Mouse (Mus musculus) cerebellum, postnatal 25 days (tissue): ENCODE measurements around the gene Dpp4.

Source experiments
- DNase-seq, 2 experiments: peaks; one replicate each; pipeline ENCODE4 v3.0.0; 2021; ENCODE audit warnings: mixed read lengths in 2 of 2

Gene Dpp4

DNA sequence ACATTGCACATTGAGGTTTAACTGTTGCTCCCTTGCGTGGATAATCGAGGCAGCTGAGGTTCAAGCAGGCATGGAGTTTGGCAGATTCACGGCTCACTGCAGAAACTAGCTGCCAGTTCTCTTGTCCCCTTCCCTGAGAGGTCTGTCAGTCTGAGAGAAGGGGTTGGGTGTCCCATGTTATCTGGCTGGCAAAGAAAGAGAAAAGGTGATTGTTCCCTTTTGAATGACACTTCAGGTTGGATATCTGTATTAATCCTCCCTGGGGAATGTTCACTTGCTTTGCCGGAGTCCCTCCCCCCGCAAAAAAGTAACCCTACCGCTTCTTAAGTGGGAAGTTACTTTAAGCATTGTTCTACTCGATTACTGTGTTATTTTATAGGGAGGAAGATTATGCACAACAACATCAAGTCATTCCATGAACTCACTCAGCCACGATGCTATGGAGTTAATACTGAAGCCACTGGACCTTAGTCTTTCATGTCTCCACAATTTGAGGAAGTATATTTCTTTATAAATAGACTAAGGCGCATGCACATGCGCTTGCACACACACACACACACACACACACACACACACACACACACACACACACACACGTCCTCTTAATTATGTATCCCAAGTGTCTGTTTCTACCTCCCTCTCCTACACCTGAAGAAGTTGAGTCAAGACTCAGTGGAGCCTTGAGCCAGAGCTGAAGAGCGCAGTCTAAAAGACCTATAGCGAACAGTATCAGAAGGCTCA is at the start of gene Dpp4:
Gene Dpp4, minus strand, starts transcription at position 151 of the 741 bp plus-strand sequence.
- no peak for DNase-seq

DNA sequence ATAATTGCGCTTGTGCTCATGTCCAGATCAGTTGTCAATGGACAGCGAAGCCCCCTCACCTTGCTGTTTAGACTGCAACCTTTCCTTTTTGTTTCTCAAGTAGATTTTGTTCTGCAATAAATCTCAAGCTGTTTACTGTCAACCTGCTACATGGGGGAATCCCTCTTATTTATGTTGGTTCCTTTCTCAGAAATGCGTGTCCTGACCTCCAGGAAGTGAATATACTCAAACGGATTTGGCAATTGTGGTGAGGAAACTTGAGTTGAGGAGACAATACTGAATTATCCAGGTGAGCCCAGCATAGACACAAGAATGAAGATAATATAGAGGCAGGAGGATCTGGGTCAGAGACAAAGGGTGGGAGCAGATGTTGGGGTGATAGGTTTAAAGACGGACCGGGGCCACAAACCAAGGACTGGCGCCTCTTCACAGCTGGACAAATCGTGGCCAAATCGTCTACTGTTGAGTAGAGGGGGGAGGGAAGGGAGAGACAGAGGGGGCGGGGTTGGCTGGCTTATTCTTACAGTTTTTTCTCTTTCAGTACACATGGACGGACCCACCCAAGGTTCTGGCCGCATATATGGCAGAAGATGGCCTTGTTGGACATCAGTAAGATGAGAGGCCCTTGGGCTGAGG is 48.9 kb upstream of the Dpp4 start:
- no peak for DNase-seq

DNA sequence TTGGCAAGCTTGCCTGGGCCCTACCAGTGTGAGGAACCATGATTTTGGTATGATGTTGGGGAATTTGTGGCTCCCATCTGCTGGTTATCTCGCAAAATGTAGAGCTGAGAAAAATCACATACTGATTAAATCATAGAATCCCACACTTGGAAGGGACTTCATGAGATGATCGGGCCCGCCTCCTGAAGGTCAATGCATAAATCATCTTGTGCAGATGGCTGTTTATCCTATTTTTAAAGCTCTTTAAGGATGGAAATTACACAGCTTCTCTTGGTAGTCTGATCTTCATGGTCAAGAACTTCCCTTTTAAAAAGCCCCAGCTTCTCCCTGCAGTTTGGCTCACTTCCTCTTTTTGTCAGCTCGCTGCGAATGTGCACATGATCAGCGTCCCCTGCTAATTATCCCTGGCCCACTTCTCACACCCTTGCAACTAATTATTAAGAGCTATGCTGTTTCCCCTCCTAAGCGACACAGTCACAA is 48.2 kb upstream of the Dpp4 start:
- DNase-seq: no peak

GRCm38 (mm10) chr2:62459241-62460174 is 47.5 kb upstream of the Dpp4 start:
- no peak for DNase-seq

DNA sequence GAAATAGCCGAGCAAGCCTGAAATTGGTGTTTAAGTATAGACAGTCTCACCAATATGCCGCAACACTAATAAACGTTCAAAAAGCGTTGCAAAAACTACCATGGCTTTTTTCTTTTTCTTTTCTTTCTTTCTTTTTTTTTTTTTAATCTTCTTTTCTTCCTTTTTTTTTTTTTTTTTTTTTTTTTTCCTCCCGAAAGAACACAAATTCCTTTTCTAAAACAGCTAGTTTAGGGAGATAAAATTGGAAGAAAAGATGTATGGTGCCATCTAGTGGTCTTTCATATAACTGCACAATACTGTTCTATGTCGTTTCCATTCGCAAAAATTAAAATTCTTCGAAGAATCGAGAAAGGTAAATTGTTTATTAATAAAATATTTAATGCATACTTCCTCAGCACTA is 46.0 kb upstream of the Dpp4 start:
- DNase-seq: no peak

DNA sequence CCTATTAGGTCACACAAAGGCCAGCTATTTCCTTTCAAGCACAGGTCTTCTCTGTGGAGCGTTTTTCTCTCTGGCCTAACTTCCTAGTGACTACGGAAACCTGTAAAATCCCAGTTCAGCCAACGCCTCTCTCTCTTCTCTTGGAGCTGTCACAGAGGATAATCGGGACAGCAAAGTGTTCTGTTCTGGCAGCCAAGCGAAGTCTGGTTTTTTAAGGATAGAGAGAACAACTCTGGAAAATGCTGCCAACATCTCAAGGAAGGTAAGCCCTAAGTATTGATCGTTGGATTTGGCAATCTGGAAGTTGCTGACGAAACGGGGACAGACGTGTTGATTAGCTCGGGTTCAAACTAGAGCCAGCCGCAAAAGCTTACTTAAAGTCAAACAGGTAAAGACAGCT is 43.0 kb upstream of the Dpp4 start:
- no peak for DNase-seq

DNA sequence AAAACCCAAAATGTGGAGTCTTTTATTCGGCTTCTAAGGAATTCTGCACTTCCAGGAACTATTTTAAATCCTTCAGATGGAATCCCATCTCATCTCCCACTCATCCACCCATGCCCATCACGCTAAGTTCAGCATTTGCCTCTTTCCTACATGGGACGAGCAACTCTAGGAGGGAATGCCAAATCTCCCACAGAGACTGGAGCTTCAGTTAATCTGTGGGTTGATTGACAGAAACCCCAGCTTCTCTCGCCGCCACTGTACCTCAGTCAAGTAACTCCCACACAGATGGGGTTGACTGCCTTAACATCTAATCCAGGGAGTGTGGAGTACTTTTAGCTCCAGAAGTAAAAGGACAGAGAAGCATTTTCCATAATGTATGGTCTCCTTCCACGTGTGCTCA is 42.0 kb upstream of the Dpp4 start:
- no peak for DNase-seq

DNA sequence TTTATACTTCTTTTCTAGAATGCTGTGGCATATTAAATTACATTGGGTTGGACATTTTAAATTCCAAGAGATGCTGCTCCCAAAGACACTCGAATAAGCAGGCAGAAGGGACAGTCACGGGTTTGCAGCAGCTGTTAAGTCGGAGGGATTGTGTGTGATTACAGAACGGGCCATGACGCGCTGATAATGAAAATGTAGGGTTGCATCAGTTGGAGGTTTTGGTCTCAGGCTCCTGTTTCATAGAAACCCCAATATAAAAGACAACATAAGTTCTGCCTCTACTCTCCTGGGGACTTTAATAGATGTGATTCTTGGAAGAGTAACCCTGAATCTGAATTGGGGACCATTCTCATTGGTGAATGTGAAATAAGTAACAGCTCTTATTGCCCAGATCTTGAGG is 38.3 kb upstream of the Dpp4 start:
- DNase-seq: no peak

DNA sequence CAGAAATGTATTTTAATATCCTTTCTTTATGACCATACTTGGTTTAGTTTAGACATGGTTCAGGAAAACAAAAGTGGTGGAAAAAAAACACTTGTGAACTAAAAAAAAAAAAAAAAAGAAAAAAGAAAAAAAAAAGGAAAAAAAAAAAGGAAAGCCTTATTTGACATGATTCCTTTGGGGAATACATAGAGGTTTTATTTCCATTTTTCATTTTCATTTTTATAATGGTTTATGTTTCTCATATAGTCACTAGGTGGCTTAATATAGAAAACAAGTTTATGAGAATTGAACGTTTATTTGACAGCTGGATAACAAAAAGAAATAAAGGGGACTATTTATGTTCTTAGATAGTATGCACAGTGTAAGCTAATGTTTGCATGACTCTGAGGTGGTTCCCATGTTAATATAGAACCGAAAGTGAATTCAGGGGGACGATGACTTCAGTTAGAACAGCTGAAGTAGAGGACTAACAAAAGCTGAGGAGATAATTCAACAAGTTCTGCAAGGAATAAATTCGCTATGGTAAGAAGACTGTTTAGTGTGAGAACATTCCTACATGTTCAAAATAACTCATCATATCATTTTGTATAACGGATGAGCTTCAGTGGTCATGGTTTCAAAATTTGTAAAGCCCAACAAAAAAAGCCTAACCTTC is 37.8 kb upstream of the Dpp4 start:
- DNase-seq: no peak

DNA sequence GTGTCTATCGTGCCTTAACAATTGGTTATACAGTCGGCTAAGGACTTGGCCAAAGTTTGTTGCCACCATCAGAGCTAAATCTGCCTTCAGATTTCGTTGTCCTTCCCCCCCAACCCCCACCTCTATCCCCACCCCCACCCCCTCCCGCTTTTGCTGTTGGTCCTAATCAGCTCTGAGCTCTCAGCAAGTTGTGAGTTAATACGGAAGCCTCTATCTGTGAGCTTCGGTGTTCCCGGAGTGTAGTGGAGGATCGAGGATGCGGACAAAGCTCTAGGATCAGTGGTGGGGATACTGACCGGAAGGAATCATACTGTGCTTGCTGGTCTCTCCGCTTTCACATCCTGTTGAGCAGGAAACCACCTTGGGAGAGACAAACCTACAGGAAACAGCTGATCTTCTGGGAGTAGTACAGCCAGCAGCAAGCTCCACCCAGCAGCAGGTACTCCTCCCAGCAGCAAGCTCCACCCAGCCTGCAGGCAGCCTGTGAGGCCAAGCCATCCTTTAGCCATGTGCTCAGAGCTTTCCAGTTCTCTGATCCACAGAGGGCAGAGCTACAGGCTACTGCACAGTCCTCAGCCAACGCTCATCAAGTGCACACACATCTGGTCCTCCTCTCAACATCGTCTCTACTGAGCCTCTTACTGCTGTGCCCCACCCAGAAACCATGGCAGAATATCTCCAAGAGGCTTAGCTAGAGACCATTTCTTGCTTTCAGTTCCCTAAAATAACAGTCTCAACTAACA is 28.9 kb upstream of the Dpp4 start:
- DNase-seq: no peak

- DNase-seq: no peak
Measured at GRCm38 (mm10) chr2:62440083-62440482, 28.1 kb upstream of the Dpp4 start.

DNA sequence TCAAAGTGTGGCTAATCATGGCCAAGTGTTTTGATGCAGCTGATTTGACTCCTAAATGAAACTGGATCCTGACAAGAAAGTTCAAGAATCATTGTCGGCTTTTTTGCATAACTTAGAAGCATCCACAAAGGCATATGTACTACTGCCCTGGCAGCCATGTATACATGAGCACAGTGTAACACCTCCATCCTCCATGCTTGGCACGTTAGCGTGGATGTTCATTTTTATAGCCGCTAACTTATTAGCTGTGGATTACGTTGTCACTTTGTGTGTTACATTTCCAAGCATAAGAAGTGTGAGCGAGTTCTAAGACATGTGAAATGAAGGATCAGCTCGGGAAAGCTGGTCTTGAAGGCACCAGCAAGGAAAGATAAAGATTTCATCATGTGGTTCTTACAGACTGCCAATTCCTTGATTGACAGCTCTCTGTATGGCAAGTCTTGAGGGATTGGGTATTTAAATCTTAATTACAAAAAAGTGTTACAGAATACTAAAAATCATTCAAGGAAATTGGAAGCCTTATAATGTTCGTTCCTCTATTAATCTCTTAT is 19.3 kb upstream of the Dpp4 start:
- DNase-seq: no peak

- peak in 1 of 2 experiments; percentile 28 for DNase-seq
Measured at GRCm38 (mm10) chr2:62425941-62426340, 13.9 kb upstream of the Dpp4 start.

DNA sequence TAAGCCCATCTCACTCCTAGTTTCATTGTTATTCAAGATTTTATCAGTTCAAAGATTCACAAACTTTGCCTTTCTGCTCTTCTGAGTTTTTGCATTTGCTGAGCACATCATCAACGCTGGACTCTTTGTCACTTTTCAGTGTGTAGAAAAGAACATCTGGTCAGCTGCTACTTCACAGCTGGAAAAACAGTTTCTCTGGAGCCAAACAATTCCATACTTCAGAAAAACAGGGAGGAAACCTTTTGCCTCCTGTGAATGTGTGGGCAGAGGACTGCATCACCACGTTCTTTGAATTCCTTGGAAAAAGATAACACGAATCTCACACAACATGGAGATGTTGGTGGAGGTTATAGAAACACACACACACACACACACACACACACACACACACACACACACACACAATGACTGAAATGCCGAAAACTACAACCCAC is 11.3 kb upstream of the Dpp4 start:
- no peak for DNase-seq

DNA sequence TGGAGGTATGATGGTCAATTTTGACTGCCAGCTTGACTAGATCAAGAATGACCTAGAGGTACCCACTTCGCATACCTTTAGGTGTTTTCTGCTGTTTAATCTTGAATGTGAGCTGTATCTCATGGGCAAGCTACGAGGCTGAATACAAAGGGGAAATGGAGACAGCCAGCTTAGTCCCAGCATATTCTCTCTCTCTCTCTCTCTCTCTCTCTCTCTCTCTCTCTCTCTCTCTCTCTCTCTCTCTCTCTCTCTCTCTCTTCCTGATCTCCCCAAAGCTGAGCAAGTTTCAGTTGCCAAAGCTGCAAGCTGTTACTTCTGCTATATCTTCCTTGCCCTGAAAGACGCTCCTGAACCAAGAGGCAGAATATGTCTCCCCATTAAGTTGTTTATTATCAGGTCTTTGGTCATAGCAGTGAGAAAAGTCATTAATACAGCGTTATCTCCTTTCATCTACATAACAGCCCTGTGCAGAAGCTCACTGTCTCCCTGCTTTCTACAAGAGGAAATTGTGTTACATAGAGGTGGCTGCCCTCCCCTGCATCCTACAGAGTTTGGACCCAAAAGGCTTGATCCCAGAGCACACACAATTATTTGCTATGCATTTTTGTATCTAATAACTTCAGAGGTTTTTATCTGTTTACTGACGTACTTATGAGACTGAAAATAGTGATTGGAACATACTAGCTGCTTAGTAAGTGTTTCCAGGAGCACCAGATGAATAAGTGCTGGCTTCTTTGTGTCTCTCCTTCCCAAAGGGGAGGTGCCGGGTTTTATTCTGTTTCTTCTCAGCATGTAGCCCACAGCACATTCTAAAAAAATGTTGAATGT is 10.7 kb upstream of the Dpp4 start:
- DNase-seq: no peak

DNA sequence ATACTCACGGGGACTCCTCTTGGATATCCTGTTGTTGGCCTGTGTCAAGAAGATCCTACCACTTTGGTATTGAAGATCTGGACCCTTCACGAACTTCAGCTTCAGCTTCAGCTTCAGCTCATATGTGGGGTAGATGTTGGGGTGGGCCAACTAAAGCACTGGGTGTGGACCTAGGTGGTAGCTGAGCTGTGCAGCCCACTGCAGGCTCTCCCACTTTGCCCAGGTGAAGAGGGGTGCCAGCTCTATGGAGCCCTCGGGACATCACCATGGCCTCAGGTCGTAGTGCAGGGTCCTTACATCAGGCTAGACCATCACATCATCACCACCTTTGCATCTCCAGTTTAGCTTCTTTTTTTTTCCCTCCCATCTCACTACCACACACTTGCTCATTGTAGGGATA is 9.2 kb upstream of the Dpp4 start:
- DNase-seq: no peak

DNA sequence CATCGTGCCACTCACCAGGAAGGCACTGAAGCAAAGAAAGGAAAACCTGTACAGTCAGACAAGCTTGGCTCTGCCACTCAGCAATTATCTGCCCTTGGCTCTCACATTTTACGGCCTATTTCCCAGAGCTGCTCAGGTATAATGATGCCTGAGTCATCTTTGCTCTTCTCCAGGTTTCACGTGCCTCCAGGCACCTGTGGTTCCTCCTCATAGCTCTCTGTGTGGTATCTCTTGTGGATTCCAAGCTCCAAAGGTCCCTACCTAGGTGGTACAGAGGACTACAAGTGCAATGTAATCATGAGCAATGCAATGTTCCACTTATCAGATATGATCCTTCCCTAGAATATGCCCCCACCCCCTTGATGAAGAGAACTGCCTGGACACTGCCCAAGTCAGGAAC is 8.0 kb upstream of the Dpp4 start:
- DNase-seq: no peak

- no peak for DNase-seq
Measured at GRCm38 (mm10) chr2:62417233-62417632, 5.2 kb upstream of the Dpp4 start.

GRCm38 (mm10) chr2:62411211-62412080 is 585 bp downstream of the Dpp4 start:
- peak; percentile 8 to 20 for DNase-seq

GRCm38 (mm10) chr2:62408701-62409201 is 3.3 kb downstream of the Dpp4 start:
- DNase-seq: no peak
